Mouse (Mus musculus): ENCODE measurements at regions not wholly inside any gene's neighbourhood (a gene's known extent, or its start where the extent isn't known, plus 50 kb on each side); places are given as distances from the start of the nearest gene placed in this dataset.

DNA sequence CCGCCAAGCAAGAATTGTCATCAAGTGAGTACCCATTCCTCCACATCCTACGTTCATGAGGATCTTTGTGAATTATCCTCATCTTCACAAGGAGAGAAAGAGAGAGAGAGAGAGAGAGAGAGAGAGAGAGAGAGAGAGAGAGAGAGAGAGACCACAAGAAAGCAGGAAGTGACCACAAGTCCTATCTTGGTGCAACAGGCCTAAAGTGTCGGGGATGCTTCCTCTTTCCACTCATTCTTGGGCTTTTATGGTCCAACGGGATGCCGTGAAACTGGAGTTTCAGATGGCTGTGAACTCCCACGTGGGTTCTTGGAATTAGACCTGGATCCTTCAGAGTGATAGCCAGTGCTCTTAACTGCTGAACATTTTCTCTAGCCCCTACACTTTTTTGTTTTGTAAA is 53.1 kb upstream of the Rai14 start:
- no peak for DNase-seq (ENCODE audit: low spot score in 2 of 2)

DNA sequence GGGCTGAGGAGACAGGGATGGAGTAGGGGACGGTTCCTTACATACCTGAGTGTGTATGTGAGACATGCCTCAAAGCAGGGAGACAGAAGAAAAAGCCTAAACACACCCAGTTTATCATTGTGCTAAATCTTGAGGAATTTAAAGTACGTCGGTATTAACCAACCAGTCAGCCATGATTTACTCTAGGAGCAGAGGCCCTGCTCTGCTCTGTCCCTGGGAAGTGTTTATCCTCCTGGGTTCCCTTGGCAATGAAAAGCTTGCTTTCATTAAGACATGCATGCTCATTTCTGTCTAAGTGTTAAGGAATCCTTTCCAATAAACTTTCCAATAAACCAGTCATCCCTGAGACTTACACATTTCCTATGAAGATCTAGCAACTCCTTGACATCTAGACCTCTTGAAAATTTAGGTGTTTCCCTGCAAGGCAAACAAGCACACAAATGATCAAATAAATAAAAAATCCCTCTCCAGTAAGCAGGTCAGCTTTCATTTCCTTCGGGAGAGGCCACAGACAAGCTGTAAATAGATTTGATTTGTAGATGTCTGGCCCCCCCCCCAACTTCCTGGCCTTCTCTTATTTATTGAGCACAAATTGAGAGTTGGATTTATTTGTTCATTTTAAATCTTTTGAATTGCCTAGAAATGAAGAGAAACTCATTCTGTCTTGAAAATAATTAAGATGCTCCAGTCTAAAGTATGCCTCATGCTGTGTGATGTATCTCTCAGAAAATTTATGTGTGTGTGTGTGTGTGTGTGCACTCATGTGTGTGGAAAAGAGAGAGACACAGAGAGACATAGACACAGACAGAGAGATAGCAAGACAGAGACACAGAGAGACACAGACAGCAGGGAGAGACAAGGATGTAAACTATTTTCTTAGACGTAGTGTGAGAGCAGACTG is 56.2 kb upstream of the Rai14 start:
- no peak for DNase-seq (ENCODE audit: low spot score in 2 of 2)

GRCm38 (mm10) chr15:10771311-10771690 is 56.9 kb upstream of the Rai14 start:
- DNase-seq (ENCODE audit: low spot score in 2 of 2), result no peak

GRCm38 (mm10) chr15:10779941-10780620 is 65.7 kb upstream of the Rai14 start:
- DNase-seq (ENCODE audit: low spot score in 2 of 2), result no peak

GRCm38 (mm10) chr15:10789371-10789770 is 74.9 kb upstream of the Rai14 start:
- DNase-seq (ENCODE audit: low spot score in 2 of 2), result no peak

DNA sequence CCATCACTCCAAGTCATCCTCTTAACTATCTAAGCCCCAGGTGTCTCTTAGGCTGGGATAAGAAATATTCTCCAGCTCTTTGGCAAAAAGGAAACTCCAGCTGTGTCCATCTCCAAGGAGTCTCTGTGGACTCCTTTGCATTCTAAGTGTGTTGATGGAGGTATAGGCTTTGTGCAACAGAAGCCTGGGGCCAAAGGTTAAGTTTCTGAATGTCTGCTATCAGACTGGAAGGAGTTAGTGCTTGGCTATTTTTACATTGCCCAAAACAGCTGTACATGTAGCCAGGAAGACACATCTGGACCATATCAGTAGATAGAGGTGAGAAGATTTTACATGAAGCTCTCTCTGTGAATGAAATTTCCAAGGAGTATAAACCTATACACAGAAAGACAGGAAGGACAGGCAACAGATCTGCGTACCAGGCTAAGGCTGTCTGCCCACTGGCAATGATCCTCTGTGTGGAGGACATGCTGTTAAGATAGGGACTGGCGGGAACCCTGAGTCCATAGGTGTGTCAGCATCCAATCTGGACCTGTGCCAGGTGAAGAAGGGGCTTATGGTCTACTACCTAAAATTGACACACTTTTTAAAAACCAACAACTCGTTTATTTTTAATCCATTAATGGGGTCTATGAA is 76.6 kb upstream of the Rai14 start:
- no peak for DNase-seq (ENCODE audit: low spot score in 2 of 2)

GRCm38 (mm10) chr15:10791516-10792112 is 77.2 kb upstream of the Rai14 start:
- no peak for DNase-seq (ENCODE audit: low spot score in 2 of 2)

- DNase-seq (ENCODE audit: low spot score in 2 of 2), result no peak
Measured at GRCm38 (mm10) chr15:10792156-10792555, 77.7 kb upstream of the Rai14 start.

GRCm38 (mm10) chr15:10795126-10795792 is 80.8 kb upstream of the Rai14 start:
- no peak for DNase-seq (ENCODE audit: low spot score in 2 of 2)

- no peak for DNase-seq (ENCODE audit: low spot score in 2 of 2)
Measured at GRCm38 (mm10) chr15:10799656-10800055, 85.2 kb upstream of the Rai14 start.

GRCm38 (mm10) chr15:10814195-10814594 is 99.8 kb upstream of the Rai14 start:
- DNase-seq (ENCODE audit: low spot score in 2 of 2), result no peak

GRCm38 (mm10) chr15:10814709-10815108 is 100.3 kb upstream of the Rai14 start:
- DNase-seq (ENCODE audit: low spot score in 2 of 2), result no peak

DNA sequence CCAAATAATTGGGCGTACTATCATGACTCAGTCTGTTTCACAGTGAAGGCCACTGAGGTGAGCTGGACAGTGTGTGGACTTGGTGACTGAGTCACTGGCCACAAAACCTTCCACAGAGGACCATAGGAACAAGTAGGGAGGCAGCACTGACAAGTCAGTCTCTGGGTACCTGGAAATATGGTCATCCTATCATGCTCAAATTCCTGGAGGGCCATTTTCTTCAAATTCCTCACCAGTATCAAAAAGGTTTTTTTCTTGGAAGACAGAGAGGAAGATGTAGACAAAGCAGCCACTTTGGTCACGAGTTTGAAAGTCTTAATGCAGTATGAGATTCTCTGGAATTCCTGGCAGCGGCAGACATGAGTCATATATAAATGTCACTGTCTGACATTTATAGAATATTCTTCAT is 101.8 kb upstream of the Rai14 start:
- DNase-seq (ENCODE audit: low spot score in 2 of 2), result no peak

DNA sequence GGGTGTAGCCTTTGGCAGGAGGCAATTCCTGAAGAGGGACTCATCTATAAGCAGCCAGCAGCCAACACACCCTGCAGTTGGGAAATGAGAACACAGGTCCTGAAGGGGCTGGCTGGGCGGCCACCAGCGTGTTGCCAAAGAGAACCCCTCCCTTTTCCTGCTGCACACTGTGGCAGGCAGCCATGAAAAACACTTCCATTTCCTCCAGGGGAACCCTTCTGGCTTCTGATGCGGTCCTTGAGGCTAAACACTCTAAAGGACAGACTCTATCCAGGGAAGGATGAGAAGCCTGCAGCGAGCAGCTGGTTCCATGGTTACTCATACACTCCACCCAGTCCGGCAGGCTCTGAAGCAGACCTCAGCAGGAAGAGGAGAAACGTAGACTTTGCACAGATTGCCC is 103.8 kb upstream of the Rai14 start:
- no peak for DNase-seq (ENCODE audit: low spot score in 2 of 2)

DNA sequence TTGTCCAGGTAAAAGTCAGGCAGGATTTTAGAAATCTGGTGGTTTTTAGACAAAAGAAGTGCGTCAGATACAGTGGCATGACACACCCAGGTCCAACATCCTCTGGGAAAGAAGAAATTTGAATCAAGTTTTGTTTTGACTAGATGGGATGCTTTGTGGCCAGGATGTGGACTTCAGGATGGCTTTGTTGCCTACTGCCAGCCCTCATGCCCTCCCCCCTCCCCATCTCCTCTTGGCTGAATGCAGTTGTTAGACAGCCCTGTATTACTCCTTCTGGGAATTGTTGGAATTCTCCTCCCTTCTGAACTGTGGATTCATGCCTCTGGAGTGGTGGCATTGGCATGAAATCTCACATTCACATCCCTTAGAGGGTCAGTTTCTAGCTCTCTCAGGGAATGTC is 104.3 kb upstream of the Rai14 start:
- DNase-seq (ENCODE audit: low spot score in 2 of 2), result no peak

- no peak for DNase-seq (ENCODE audit: low spot score in 2 of 2)
Measured at GRCm38 (mm10) chr15:10823933-10824332, 109.5 kb upstream of the Rai14 start.

DNA sequence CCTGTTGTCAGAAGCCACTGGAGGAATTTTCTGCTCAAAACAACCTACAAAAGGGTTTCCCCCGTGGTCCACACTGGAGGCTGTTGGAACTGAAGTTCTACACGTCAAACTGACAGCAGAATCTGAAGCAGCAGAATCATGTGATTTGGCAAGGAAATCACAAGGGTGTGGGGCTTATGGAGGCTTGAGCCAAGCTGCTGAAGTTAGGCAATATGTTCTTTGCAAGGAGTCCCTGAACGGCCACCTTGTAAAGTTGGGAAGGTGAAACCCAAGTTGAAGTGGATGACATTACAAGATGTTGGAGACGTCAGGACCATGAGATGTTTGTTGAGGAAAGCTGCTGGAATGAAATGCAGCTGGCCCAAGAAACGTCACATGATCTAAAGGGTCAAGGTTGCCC is 115.2 kb upstream of the Rai14 start:
- no peak for DNase-seq (ENCODE audit: low spot score in 2 of 2)

GRCm38 (mm10) chr15:10830478-10830877 is 116.1 kb upstream of the Rai14 start:
- DNase-seq (ENCODE audit: low spot score in 2 of 2), result no peak

GRCm38 (mm10) chr15:10831106-10831505 is 116.7 kb upstream of the Rai14 start:
- DNase-seq (ENCODE audit: low spot score in 2 of 2), result no peak

DNA sequence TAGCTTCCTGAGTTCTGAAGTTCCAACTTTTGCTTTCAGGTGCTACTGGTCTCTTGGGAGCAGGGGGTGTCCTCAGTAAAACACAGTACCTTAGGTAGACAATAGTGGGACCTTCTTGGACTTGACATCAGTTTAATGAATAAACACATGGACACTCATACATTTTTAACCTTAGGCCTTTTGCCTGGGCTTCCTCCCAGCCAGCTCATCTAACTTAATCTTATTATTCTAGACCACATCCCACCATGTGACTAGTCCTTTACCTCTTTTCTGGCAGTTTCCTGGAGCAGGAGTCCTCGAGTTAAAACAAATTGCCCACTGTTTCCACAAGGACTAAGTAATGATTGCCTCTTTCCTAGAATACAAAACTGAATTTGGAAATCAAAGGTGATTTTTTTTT is 117.9 kb upstream of the Rai14 start:
- no peak for DNase-seq (ENCODE audit: low spot score in 2 of 2)

GRCm38 (mm10) chr15:10833866-10834571 is 118.1 kb upstream of the C1qtnf3 start:
- DNase-seq (ENCODE audit: low spot score in 2 of 2), result no peak

Data from layer of hippocampus, adult 18-20 months (tissue).